Mouse (Mus musculus) midbrain, embryonic 11.5 days (tissue): ENCODE measurements around the gene Msi2. TPM values are rescaled to one million over a fixed set of nuclear protein-coding genes. Genes with fewer than 3 reads are reported as not detected.
A peak's percentile ranks its signal among the peaks of the same experiment; 100 is the strongest.

ENCODE experiments used
- ATAC-seq: fragments of 200-750 bp; cut with Nextera tagmentation; 2 replicates; pipeline ENCODE4 v1.8.0; 2017; ENCODE audit warnings: moderate TSS enrichment, moderate library complexity; ENCODE audit not compliant: low FRiP score
- DNase-seq: peaks from one replicate; pipeline ENCODE4 v3.0.0; 2015; ENCODE audit warnings: low spot score; ENCODE audit errors: missing footprints
- H3K27ac ChIP-seq: fragments of 300-500 bp; sonication (generic); 2 replicates; pipeline ENCODE4 v1.5.1; 2014; ENCODE audit warnings: low read depth, low read length
- H3K27me3 ChIP-seq: fragments of 300-500 bp; sonication (generic); 2 replicates; pipeline ENCODE4 v1.6.1; 2014; ENCODE audit warnings: mild to moderate bottlenecking, low read length, moderate library complexity, mixed read lengths; ENCODE audit not compliant: control insufficient read depth, insufficient read depth
- H3K36me3 ChIP-seq: fragments of 300-500 bp; sonication (generic); 2 replicates; pipeline ENCODE4 v1.6.1; 2014; ENCODE audit warnings: mild to moderate bottlenecking, low read length, moderate library complexity, mixed read lengths; ENCODE audit not compliant: control insufficient read depth, insufficient read depth
- H3K4me1 ChIP-seq: fragments of 300-500 bp; sonication (generic); 2 replicates; pipeline ENCODE4 v1.6.1; 2014; ENCODE audit warnings: low read length; ENCODE audit not compliant: control insufficient read depth, insufficient read depth
- H3K4me2 ChIP-seq: fragments of 300-500 bp; sonication (generic); 2 replicates; pipeline ENCODE4 v1.6.1; 2014; ENCODE audit warnings: mild to moderate bottlenecking, moderate library complexity
- H3K4me3 ChIP-seq: fragments of 300-500 bp; sonication (generic); 2 replicates; pipeline ENCODE4 v1.5.1; 2014; ENCODE audit warnings: low read depth, low read length
- H3K9ac ChIP-seq: fragments of 300-500 bp; sonication (generic); 2 replicates; pipeline ENCODE4 v1.6.1; 2014; ENCODE audit warnings: low read length
- H3K9me3 ChIP-seq: fragments of 300-500 bp; sonication (generic); 2 replicates; pipeline ENCODE4 v1.6.1; 2016; ENCODE audit warnings: low read length; ENCODE audit not compliant: control insufficient read depth
- WGBS: fragments of 180-500 bp; shearing (Covaris S2); extraction: QIAGEN DNeasy Blood & Tissue Kit; methylation state at CpG from one replicate; pipeline ENCODE4 v1.1.7; 2014; 5-methylcytosine and 5-hydroxymethylcytosine counted together
- polyA plus RNA-seq: library from polyadenylated mRNA; unstranded; fragments of >200 nt; fragmentation: Nextera tagmentation; extraction: Ambion mirVana; gene quantifications from 2 replicates; pipeline ENCODE4 v1.2.1, GENCODE M21; 2014

Msi2 gene
- polyA plus RNA-seq, 1 experiment from 2014 or later, result 27.0 TPM

GRCm38 (mm10) chr11:88305759-88306158 lies 412.6 kb downstream of the Msi2 start:
- H3K4me1 ChIP-seq, result peaks cover 19% of the 10 kb centered on the region
- H3K4me2 ChIP-seq, result no peak overlapping the region
- ATAC-seq (no peak), DNase-seq (no peak)
- no peak overlapping the region for H3K27ac ChIP-seq
- H3K9me3 ChIP-seq, result no peaks in the 10 kb centered on the region
- no peaks in the 10 kb centered on the region for H3K36me3 ChIP-seq
- no peaks in the 10 kb centered on the region for H3K27me3 ChIP-seq
- H3K4me3 ChIP-seq, result no peak overlapping the region
- no peak overlapping the region for H3K9ac ChIP-seq
- WGBS, result 93% methylated on average over 6 of the region's 6 CpGs

GRCm38 (mm10) chr11:88301619-88302018 lies 416.7 kb downstream of the Msi2 start:
- no peaks in the 10 kb centered on the region for H3K36me3 ChIP-seq
- no peaks in the 10 kb centered on the region for H3K27me3 ChIP-seq
- ATAC-seq, result no peak
- WGBS, result 49% methylated on average over 6 of the region's 6 CpGs
- no peak overlapping the region for H3K4me2 ChIP-seq
- H3K9me3 ChIP-seq, result no peaks in the 10 kb centered on the region
- H3K4me3 ChIP-seq, result no peak overlapping the region
- no peak overlapping the region for H3K27ac ChIP-seq
- peak; percentile 94 for DNase-seq
- H3K9ac ChIP-seq, result no peak overlapping the region
- H3K4me1 ChIP-seq, result peaks cover 11% of the 10 kb centered on the region

GRCm38 (mm10) chr11:88299345-88299744 lies 419.0 kb downstream of the Msi2 start:
- Histone ChIP-seq H3K36me3 (no peaks in the 10 kb centered on the region), H3K9ac (no peak overlapping the region), H3K4me2 (no peak overlapping the region), H3K9me3 (no peaks in the 10 kb centered on the region), H3K27me3 (no peaks in the 10 kb centered on the region), H3K4me1 (peaks cover 17% of the 10 kb centered on the region), H3K27ac (no peak overlapping the region), H3K4me3 (no peak overlapping the region)
- WGBS, result 69% methylated on average over 4 of the region's 4 CpGs
- no peak for ATAC-seq
- DNase-seq, result no peak

GRCm38 (mm10) chr11:88297526-88297925 lies 420.8 kb downstream of the Msi2 start:
- Histone ChIP-seq H3K27ac (peak overlapping the region; percentile 51), H3K9ac (no peak overlapping the region), H3K27me3 (no peaks in the 10 kb centered on the region), H3K4me2 (no peak overlapping the region), H3K4me3 (no peak overlapping the region), H3K9me3 (no peaks in the 10 kb centered on the region), H3K4me1 (peaks cover 25% of the 10 kb centered on the region), H3K36me3 (no peaks in the 10 kb centered on the region)
- DNase-seq (no peak), ATAC-seq (peak; percentile 62)
- 52% methylated on average over 4 of the region's 4 CpGs for WGBS

- ATAC-seq, result no peak
- peak overlapping the region; percentile 54; the same call in 1 of the 2 replicates for H3K9ac ChIP-seq
- peak overlapping the region; percentile 44 for H3K4me2 ChIP-seq
- H3K9me3 ChIP-seq, result no peaks in the 10 kb centered on the region
- H3K36me3 ChIP-seq, result no peaks in the 10 kb centered on the region
- H3K4me1 ChIP-seq, result peaks cover 25% of the 10 kb centered on the region
- no peak overlapping the region for H3K4me3 ChIP-seq
- no peak overlapping the region for H3K27ac ChIP-seq
- 85% methylated on average over 5 of the region's 5 CpGs for WGBS
- H3K27me3 ChIP-seq, result no peaks in the 10 kb centered on the region
- no peak for DNase-seq
Measured at GRCm38 (mm10) chr11:88295298-88295697, 423.0 kb downstream of the Msi2 start.

GRCm38 (mm10) chr11:88294394-88294710 lies 424.0 kb downstream of the Msi2 start:
- Histone ChIP-seq H3K4me2 (peak overlapping the region; percentile 44), H3K4me1 (peaks cover 25% of the 10 kb centered on the region), H3K9ac (peak overlapping the region; percentile 54), H3K9me3 (no peaks in the 10 kb centered on the region), H3K27me3 (no peaks in the 10 kb centered on the region), H3K36me3 (no peaks in the 10 kb centered on the region), H3K27ac (peak overlapping the region; percentile 72), H3K4me3 (peak overlapping the region; percentile 25)
- WGBS, result 23% methylated on average over 17 of the region's 17 CpGs
- DNase-seq (no peak), ATAC-seq (no peak)

- no peak for DNase-seq
- H3K4me1 ChIP-seq, result peaks cover 25% of the 10 kb centered on the region
- H3K36me3 ChIP-seq, result no peaks in the 10 kb centered on the region
- ATAC-seq, result peak; percentile 39; the same call in 1 of the 2 replicates
- peak within 1 kb of the TSS; percentile 54 for H3K9ac ChIP-seq
- peak within 1 kb of the TSS; percentile 25 for H3K4me3 ChIP-seq
- H3K27ac ChIP-seq, result peak within 1 kb of the TSS; percentile 72
- WGBS, result 31% methylated on average over 20 of the region's 20 CpGs
- H3K4me2 ChIP-seq, result peak within 1 kb of the TSS; percentile 44
- H3K27me3 ChIP-seq, result no peaks in the 10 kb centered on the region
- H3K9me3 ChIP-seq, result no peaks in the 10 kb centered on the region
Measured at GRCm38 (mm10) chr11:88293631-88294393, 424.5 kb downstream of the Msi2 start, which contains the start of gene Ccdc182. Gene Ccdc182 (plus strand): TSS chr11:88294058.

GRCm38 (mm10) chr11:88291688-88292087 lies 426.6 kb downstream of the Msi2 start:
- Histone ChIP-seq H3K9ac (no peak overlapping the region), H3K4me3 (no peak overlapping the region), H3K4me1 (peaks cover 15% of the 10 kb centered on the region; the same call in 1 of the 2 replicates), H3K27me3 (no peaks in the 10 kb centered on the region), H3K4me2 (no peak overlapping the region), H3K9me3 (no peaks in the 10 kb centered on the region), H3K36me3 (no peaks in the 10 kb centered on the region), H3K27ac (no peak overlapping the region)
- 33% methylated on average over 4 of the region's 4 CpGs for WGBS
- DNase-seq (no peak), ATAC-seq (0 out of 2 replicates have a peak, but pooled peaks have one; percentile 16)

- Histone ChIP-seq H3K9me3 (no peaks in the 10 kb centered on the region), H3K27me3 (no peaks in the 10 kb centered on the region), H3K36me3 (no peaks in the 10 kb centered on the region), H3K4me3 (no peak overlapping the region), H3K4me2 (no peak overlapping the region), H3K9ac (no peak overlapping the region), H3K27ac (no peak overlapping the region), H3K4me1 (peaks cover 17% of the 10 kb centered on the region; the same call in 1 of the 2 replicates)
- no peak for DNase-seq
- ATAC-seq, result no peak
- 75% methylated on average over 4 of the region's 4 CpGs for WGBS
Measured at GRCm38 (mm10) chr11:88291245-88291644, 427.1 kb downstream of the Msi2 start.
